In the genomic region with DNA sequence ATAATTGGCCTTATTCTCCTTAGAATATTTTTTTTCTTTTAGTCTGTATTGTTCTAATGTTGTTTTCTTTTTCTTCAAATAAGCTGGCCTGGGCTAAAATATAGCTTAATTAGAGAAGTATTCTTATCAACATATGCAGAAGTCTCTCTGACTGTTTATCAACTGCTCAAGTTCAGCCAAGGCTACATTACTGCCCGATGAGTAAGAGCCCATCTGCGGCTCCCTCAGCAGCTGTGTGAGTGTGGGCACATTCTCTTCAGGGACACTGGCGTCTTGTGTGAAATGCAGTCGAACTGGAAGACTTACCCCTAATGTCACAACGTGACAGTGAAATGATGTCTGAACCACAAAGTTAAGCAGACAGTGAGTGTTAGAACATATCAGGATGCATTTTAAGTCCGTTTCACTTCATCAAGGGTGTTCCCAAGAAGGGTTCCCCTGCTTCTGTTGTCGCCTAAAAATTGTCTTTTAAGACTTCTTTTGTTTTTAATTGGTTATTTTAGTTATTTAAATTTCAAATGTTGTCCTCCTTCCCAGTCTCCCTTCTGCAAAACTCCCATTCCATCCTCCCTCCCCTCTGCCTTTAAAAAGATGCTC, we compare ENCODE assay signal across 9 mouse cellular contexts.
DNase-seq lines count a peak whose midpoint lies in the region; ATAC-seq and TF ChIP-seq lines count a peak whose summit lies in the region.
"Had no signal": no experiment of that assay in that cellular context is flagged by ENCODE, and none has a peak within 500 bp of the region (broad histone marks: within the 10 kb centered on the region; RNA-seq: fewer than 3 reads in every experiment).

No protein-coding gene starts in this region.

- H3K9me3 ChIP-seq in embryonic facial prominence, embryonic 14.5 days (ENCODE audit: control insufficient read depth, low read length) = no peaks in the 10 kb centered on the region
- H3K9me3 ChIP-seq in embryonic facial prominence, embryonic 10.5 days = no peaks in the 10 kb centered on the region
- no peaks in the 10 kb centered on the region for H3K9me3 ChIP-seq in liver, postnatal 0 days (ENCODE audit: low read length)
- no peaks in the 10 kb centered on the region for H3K9me3 ChIP-seq in hindbrain, embryonic 12.5 days (replicated peaks)
- H3K9me3 ChIP-seq in forebrain, embryonic 11.5 days (ENCODE audit: control insufficient read depth, low read length) = no peaks in the 10 kb centered on the region

- peak; percentile 9 for DNase-seq in embryonic facial prominence, embryonic 14.5 days (ENCODE audit: low spot score)
- DNase-seq in embryonic facial prominence, embryonic 10.5 days (ENCODE audit: low spot score) = no peak
- peak; percentile 66 for DNase-seq in 416B (ENCODE audit: low read depth)
- peak; percentile 9 to 35 for DNase-seq in heart, adult 9 months (ENCODE audit: low spot score in 2 of 2)
- DNase-seq in liver, postnatal 0 days = no peak
- DNase-seq in forebrain, embryonic 11.5 days (ENCODE audit: low spot score) = no peak
- DNase-seq in cerebellum, adult 11-12 months = no peak

- TF ChIP-seq EP300 in liver, postnatal 0 days (IDR thresholded peaks at IDR 0.05; ENCODE audit: low read depth) = no peak

- H3K36me3 ChIP-seq in embryonic facial prominence, embryonic 14.5 days (ENCODE audit: control insufficient read depth, insufficient read depth, low read length) = no peaks in the 10 kb centered on the region
- no peaks in the 10 kb centered on the region for H3K36me3 ChIP-seq in embryonic facial prominence, embryonic 10.5 days (replicated peaks)
- H3K36me3 ChIP-seq in liver, postnatal 0 days (replicated peaks; ENCODE audit: insufficient read depth, low read length) = no peaks in the 10 kb centered on the region
- H3K36me3 ChIP-seq in hindbrain, embryonic 12.5 days = no peaks in the 10 kb centered on the region
- H3K36me3 ChIP-seq in forebrain, embryonic 11.5 days (ENCODE audit: control insufficient read depth, insufficient read depth, low read length) = no peaks in the 10 kb centered on the region

- H3K4me2 ChIP-seq in embryonic facial prominence, embryonic 14.5 days (ENCODE audit: low read depth, low read length) = no peak overlapping the region
- H3K4me2 ChIP-seq in liver, postnatal 0 days (ENCODE audit: low read depth, low read length) = peak overlapping the region; percentile 27
- no peak overlapping the region for H3K4me2 ChIP-seq in hindbrain, embryonic 12.5 days (replicated peaks)
- no peak overlapping the region for H3K4me2 ChIP-seq in forebrain, embryonic 11.5 days (ENCODE audit: low read depth, low read length, severe bottlenecking)

- H3K27ac ChIP-seq in embryonic facial prominence, embryonic 14.5 days (replicated peaks; ENCODE audit: low read depth, low read length) = no peak overlapping the region
- H3K27ac ChIP-seq in embryonic facial prominence, embryonic 10.5 days (replicated peaks) = no peak overlapping the region
- no peak overlapping the region for H3K27ac ChIP-seq in liver, postnatal 0 days (ENCODE audit: low read depth)
- H3K27ac ChIP-seq in hindbrain, embryonic 12.5 days = no peak overlapping the region
- H3K27ac ChIP-seq in forebrain, embryonic 11.5 days (ENCODE audit: low read depth, low read length) = no peak overlapping the region

- H3K4me1 ChIP-seq in embryonic facial prominence, embryonic 14.5 days (ENCODE audit: control insufficient read depth, insufficient read depth, low read length) = no peaks in the 10 kb centered on the region
- no peaks in the 10 kb centered on the region for H3K4me1 ChIP-seq in embryonic facial prominence, embryonic 10.5 days
- H3K4me1 ChIP-seq in liver, postnatal 0 days (ENCODE audit: insufficient read depth) = no peaks in the 10 kb centered on the region
- H3K4me1 ChIP-seq in hindbrain, embryonic 12.5 days = no peaks in the 10 kb centered on the region
- no peaks in the 10 kb centered on the region for H3K4me1 ChIP-seq in forebrain, embryonic 11.5 days (replicated peaks; ENCODE audit: control insufficient read depth, insufficient read depth, low read length)

- no peak for TF ChIP-seq CTCF in liver, postnatal 0 days (IDR thresholded peaks at IDR 0.05; ENCODE audit: low read depth)

- no peaks in the 10 kb centered on the region for H3K27me3 ChIP-seq in embryonic facial prominence, embryonic 14.5 days (replicated peaks; ENCODE audit: control insufficient read depth, insufficient read depth, low read length)
- no peaks in the 10 kb centered on the region for H3K27me3 ChIP-seq in embryonic facial prominence, embryonic 10.5 days (replicated peaks; ENCODE audit: low read depth, poor library complexity, severe bottlenecking)
- H3K27me3 ChIP-seq in liver, postnatal 0 days (ENCODE audit: insufficient read depth, low read length) = no peaks in the 10 kb centered on the region
- no peaks in the 10 kb centered on the region for H3K27me3 ChIP-seq in hindbrain, embryonic 12.5 days
- no peaks in the 10 kb centered on the region for H3K27me3 ChIP-seq in forebrain, embryonic 11.5 days (ENCODE audit: control insufficient read depth, insufficient read depth, low read length)
- H3K27me3 ChIP-seq: CH12.LX had no signal

- ATAC-seq in embryonic facial prominence, embryonic 14.5 days (ENCODE audit: low read depth) = no peak
- ATAC-seq in liver, postnatal 0 days = peak; percentile 80
- no peak for ATAC-seq in hindbrain, embryonic 12.5 days (ENCODE audit: low FRiP score)
- no peak for ATAC-seq in forebrain, embryonic 11.5 days (replicated peaks; ENCODE audit: low FRiP score)

- WGBS in embryonic facial prominence, embryonic 14.5 days = 70% methylated on average over 7 of the region's 7 CpGs
- 77% methylated on average over 7 of the region's 7 CpGs for WGBS in embryonic facial prominence, embryonic 10.5 days
- 46% methylated on average over 7 of the region's 7 CpGs for WGBS in liver, postnatal 0 days (ENCODE audit: insufficient replicate concordance)
- WGBS in hindbrain, embryonic 12.5 days = 77% methylated on average over 7 of the region's 7 CpGs
- WGBS in forebrain, embryonic 11.5 days = 86% methylated on average over 7 of the region's 7 CpGs

- H3K9ac ChIP-seq in embryonic facial prominence, embryonic 14.5 days (ENCODE audit: low read depth, low read length) = no peak overlapping the region
- H3K9ac ChIP-seq in liver, postnatal 0 days (replicated peaks) = no peak overlapping the region
- H3K9ac ChIP-seq in hindbrain, embryonic 12.5 days = no peak overlapping the region
- no peak overlapping the region for H3K9ac ChIP-seq in forebrain, embryonic 11.5 days (ENCODE audit: low read length)

- H3K4me3 ChIP-seq in embryonic facial prominence, embryonic 14.5 days (ENCODE audit: low read depth, low read length) = no peak overlapping the region
- no peak overlapping the region for H3K4me3 ChIP-seq in embryonic facial prominence, embryonic 10.5 days
- H3K4me3 ChIP-seq in liver, postnatal 0 days (ENCODE audit: low read depth, low read length) = no peak overlapping the region
- no peak overlapping the region for H3K4me3 ChIP-seq in hindbrain, embryonic 12.5 days
- no peak overlapping the region for H3K4me3 ChIP-seq in forebrain, embryonic 11.5 days (ENCODE audit: low read depth, low read length)

Comparison
In these comparisons a context has a peak if more than half of its experiments do, and no peak if none do; other contexts are left out.
1. DNase-seq: peak in embryonic facial prominence, embryonic 14.5 days (single experiment), 416B (single experiment) and heart, adult 9 months (2 of 2); none in embryonic facial prominence, embryonic 10.5 days (single experiment), liver, postnatal 0 days (single experiment), forebrain, embryonic 11.5 days (single experiment) and cerebellum, adult 11-12 months (single experiment).